ENCODE assay signal across 29 mouse cellular contexts in the genomic region with DNA sequence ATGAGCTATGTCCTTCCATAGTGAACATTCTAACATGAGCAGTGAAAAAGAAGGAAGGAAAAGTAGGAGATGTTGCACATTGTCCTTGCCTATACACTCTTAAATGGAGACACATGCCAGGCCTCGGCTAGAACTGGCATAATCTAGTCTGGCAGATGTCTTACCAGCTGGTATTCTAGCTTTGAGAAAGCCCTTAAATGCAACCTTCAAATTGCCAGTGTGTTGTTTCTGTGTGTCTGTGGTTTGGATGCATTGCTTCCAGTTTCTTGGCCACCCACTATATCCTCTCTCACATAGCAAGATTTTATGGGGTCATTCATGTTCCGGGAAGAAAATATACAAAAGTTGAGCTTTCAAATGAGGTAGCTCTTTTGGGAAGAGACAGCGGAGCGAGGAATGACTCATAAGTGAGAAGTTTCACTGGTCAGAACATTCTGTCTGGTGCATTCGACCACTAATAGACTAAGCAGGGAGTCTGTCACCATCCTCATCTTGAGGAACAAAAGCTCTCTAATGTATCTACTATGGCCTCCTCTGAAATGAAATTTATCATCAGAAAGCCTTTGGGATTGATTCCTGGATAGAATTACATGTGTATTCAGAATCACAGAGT.
DNase-seq lines count a peak whose midpoint lies in the region; ATAC-seq and TF ChIP-seq lines count a peak whose summit lies in the region.
"Had no signal": no experiment of that assay in that cellular context is flagged by ENCODE, and none has a peak within 500 bp of the region (broad histone marks: within the 10 kb centered on the region; RNA-seq: fewer than 3 reads in every experiment).

No protein-coding gene starts in this region.

- DNase-seq in frontal cortex, postnatal 36 days (ENCODE audit: low spot score in 2 of 2): peak; percentile 13 to 26
- no peak for DNase-seq in frontal cortex, postnatal 10 days (ENCODE audit: low spot score in 2 of 2)
- peak; percentile 10 to 57 for DNase-seq in left cerebral cortex, postnatal 25 days (ENCODE audit: low spot score in 2 of 2)
- no peak for DNase-seq in left cerebral cortex, postnatal 10 days (ENCODE audit: extremely low spot score in 1 of 2, low spot score in 2 of 2)
- no peak for DNase-seq in Patski (ENCODE audit: low read depth, low spot score)
- DNase-seq in hindbrain, embryonic 10.5 days (ENCODE audit: low spot score): no peak
- DNase-seq in testis, postnatal 14 days (ENCODE audit: low spot score): no peak
- DNase-seq: adrenal gland, postnatal 14 days; B cell, adult 2 months; cerebellum, adult 9-11 months; gastrocnemius, adult 2 months; heart, postnatal 36 days; kidney, adult 18-20 months; kidney, postnatal 4 days; lung, adult 18-20 months; lung, postnatal 10 days had no signal

- H3K27ac ChIP-seq in hindbrain, embryonic 10.5 days: no peak overlapping the region
- H3K27ac ChIP-seq: embryonic facial prominence, embryonic 12.5 days; forebrain, embryonic 12.5 days; gastrocnemius, adult 2 months; heart, embryonic 15.5 days; hindbrain, embryonic 14.5 days; left cerebral cortex, adult 2 months; limb, embryonic 12.5 days; liver, embryonic 12.5 days; midbrain, embryonic 10.5 days; stomach, postnatal 0 days had no signal

- no peak for TF ChIP-seq CTCF in Patski (IDR thresholded peaks at IDR 0.05)

- no peak overlapping the region for H3K4me3 ChIP-seq in hindbrain, embryonic 10.5 days
- H3K4me3 ChIP-seq: embryonic facial prominence, embryonic 12.5 days; forebrain, embryonic 12.5 days; gastrocnemius, adult 2 months; heart, embryonic 15.5 days; left cerebral cortex, adult 2 months; limb, embryonic 12.5 days; liver, embryonic 12.5 days; midbrain, embryonic 10.5 days had no signal

- no peaks in the 10 kb centered on the region for H3K36me3 ChIP-seq in hindbrain, embryonic 10.5 days
- H3K36me3 ChIP-seq: embryonic facial prominence, embryonic 12.5 days; forebrain, embryonic 12.5 days; G1E; heart, embryonic 15.5 days; limb, embryonic 12.5 days; liver, embryonic 12.5 days; midbrain, embryonic 10.5 days had no signal

- 90% methylated on average over 5 of the region's 5 CpGs for WGBS in hindbrain, embryonic 10.5 days

- POLR2A ChIA-PET in Patski (lab: Charles Lee): interaction anchor here (1.1 kb wide), 1 partner anchor 92 kb away, joined by 3 read pairs; no protein-coding TSS in a partner anchor

- intact Hi-C loops in left cerebral cortex, postnatal 25 days (cut with DNase I): loop anchor here (5.0 kb wide), 1 partner anchor 89 kb away; a partner anchor contains a TSS
- intact Hi-C loops in left cerebral cortex, postnatal 10 days (cut with DNase I): no loop called here

- CTCF ChIA-PET in Patski (lab: Charles Lee): interaction anchor here (0.9 to 1.6 kb wide), 4 partner anchors 9 to 29 kb away, joined by 3 to 4 read pairs (median 4); no protein-coding TSS in a partner anchor

- in situ Hi-C loops in Patski (cut with MboI; ENCODE audit: low pct_unique_long_range_greater_than_20kb): no loop called here

- ATAC-seq in Patski: peak; percentile 60
- ATAC-seq: inflammation-experienced regulatory T-cells, adult 6 months; liver, embryonic 12.5 days; midbrain, embryonic 16.5 days had no signal

- no peaks in the 10 kb centered on the region for H3K4me1 ChIP-seq in hindbrain, embryonic 10.5 days (replicated peaks)
- H3K4me1 ChIP-seq: embryonic facial prominence, embryonic 12.5 days; forebrain, embryonic 12.5 days; heart, embryonic 15.5 days; limb, embryonic 12.5 days; liver, embryonic 12.5 days; midbrain, embryonic 10.5 days had no signal

- no peaks in the 10 kb centered on the region for H3K9me3 ChIP-seq in hindbrain, embryonic 10.5 days
- H3K9me3 ChIP-seq: embryonic facial prominence, embryonic 12.5 days; forebrain, embryonic 12.5 days; G1E; heart, embryonic 15.5 days; limb, embryonic 12.5 days; liver, embryonic 12.5 days; midbrain, embryonic 10.5 days had no signal

- peaks cover 6% of the 10 kb centered on the region for H3K27me3 ChIP-seq in Patski
- H3K27me3 ChIP-seq in hindbrain, embryonic 10.5 days (ENCODE audit: insufficient read depth, poor library complexity, severe bottlenecking): peaks cover 46% of the 10 kb centered on the region
- H3K27me3 ChIP-seq: CH12.LX; heart, embryonic 15.5 days had no signal

Comparison
In these comparisons a context has a peak if more than half of its experiments do, and no peak if none do; other contexts are left out.
1. DNase-seq: peak in frontal cortex, postnatal 36 days (2 of 2) and left cerebral cortex, postnatal 25 days (2 of 2); none in frontal cortex, postnatal 10 days (0 of 2), left cerebral cortex, postnatal 10 days (0 of 2), Patski (single experiment), hindbrain, embryonic 10.5 days (single experiment) and testis, postnatal 14 days (single experiment).